Mouse (Mus musculus) cerebellum, adult 8-10 months (tissue): ENCODE measurements at regions not wholly inside any gene's neighbourhood (a gene's known extent, or its start where the extent isn't known, plus 50 kb on each side); places are given as distances from the start of the nearest gene placed in this dataset.

Experiments
- DNase-seq: peaks from one replicate; pipeline ENCODE4 v3.0.0; 2022

DNA sequence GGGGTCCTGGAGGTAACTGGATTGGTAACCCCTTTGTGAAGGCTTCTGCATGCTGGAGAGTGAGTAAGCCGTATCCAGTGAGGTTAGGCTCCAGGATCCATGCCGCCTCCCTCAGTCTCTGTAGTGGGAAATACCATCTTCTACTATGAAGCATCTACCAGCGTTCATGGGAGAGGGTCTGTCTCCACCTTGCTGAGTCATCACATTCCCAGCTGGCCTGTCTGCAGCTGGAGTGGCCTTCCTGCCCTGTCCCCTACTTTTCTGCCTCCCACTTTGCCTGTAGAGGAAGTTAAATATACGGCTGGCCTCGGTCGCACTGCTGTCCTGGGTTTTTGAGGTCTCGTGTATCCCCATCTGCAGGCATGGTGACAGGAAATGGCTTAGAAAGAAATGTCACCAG is 78.0 kb upstream of the Sec14l1 start:
- DNase-seq = no peak

DNA sequence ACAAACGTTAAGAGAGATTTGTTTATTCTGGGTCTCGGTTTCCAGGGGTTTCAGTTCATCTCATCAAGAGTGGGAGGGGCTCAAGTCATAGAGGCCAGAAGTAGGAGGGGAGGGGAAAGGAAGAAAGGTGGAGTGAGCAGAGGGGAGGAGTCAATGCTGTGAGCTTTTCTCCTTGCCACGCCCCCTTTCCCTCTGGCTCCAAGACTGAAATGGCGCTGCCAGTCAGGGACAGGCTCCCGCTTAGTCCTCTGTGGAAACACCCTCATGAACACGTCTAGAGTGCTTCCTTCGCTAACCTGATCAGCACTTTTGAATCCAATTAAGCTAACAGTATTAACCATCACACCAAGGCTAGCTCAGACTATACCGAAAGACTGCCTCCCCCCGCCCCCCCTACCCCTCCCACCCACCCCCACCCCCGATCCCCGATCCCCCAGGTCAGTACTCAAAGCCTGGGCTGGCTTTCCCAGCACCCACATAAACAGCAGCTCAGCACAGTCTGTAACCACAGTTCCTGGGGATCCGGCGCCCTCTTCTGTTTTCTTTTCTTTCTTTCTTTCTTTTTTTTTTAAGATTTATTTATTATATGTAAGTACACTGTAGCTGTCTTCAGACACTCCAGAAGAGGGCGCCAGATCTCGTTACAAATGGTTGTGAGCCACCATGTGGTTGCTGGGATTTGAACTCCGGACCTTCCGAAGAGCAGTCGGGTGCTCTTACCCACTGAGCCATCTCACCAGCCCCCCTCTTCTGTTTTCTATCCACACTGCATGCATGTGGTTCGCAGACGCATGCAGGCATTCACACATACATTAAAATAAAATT is 76.5 kb upstream of the Sec14l1 start:
- DNase-seq = no peak

DNA sequence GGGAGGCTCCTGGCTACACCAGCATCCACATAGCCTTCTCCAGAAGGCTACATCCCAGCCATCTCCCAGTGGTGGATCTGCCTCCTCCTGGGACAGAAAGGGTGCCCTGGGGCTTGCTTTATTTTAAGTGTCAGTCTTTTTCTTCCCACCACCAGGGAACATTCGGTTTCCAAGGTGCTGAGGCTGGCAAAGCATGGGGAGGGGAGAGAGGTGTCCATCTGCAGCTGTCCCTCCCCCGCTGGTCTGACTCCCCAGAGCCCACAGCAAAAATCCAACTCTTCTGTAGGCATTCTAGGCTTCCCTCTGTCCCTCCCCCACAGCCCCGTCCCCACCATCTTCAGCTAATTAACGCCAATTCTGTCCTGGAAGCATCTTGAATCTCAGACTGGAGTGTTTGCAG is 74.1 kb upstream of the Sec14l1 start:
- DNase-seq = no peak

- DNase-seq = no peak
Measured at GRCm38 (mm10) chr11:117042336-117042735, 72.6 kb upstream of the Sec14l1 start.

- DNase-seq = peak; percentile 58
Measured at GRCm38 (mm10) chr11:117043524-117043923, 71.4 kb upstream of the Sec14l1 start.

DNA sequence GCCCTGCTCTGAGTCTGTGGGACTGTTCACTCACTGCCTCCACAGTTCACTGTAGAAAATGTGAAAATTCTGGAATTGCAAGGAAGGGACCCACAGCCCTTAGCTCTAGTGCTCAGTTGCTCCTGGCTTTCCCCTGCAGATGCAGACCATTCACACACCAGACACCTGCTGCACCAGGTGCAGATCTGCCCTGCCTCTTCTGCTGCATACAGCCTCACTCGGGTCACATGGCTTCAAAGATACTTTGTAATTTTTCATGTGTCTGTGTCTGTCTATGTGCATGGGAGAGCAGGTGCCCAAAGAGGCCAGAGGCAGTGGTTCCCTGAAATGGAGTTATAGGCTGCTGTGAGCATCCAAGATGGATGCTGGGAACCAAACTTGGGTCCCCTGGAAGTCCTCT is 70.2 kb upstream of the Sec14l1 start:
- no peak for DNase-seq

- no peak for DNase-seq
Measured at GRCm38 (mm10) chr11:117046636-117047035, 68.3 kb upstream of the Sec14l1 start.

GRCm38 (mm10) chr11:117047172-117047950 is 67.6 kb upstream of the Sec14l1 start:
- no peak for DNase-seq

GRCm38 (mm10) chr11:117048911-117049310 is 66.1 kb upstream of the Sec14l1 start:
- no peak for DNase-seq

DNA sequence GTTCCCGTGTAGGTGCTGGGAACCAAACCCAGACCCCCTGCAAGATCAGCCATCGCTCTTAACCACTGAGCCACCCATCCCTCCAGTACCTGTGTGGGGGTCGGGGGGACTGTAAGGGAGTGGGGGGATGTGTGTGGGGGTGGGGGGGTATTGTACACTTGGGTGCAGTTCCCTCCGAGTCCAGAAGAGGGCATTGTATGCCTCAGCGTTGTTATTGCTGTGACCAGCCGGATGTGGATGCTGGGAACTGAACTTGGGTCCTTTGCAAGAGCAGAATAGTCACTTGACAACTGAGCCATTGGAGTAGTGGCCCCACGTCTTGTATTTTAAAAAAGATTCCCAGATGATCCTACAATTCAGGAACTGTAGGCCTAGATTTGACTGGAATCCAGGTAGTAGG is 64.2 kb upstream of the Sec14l1 start:
- no peak for DNase-seq

DNA sequence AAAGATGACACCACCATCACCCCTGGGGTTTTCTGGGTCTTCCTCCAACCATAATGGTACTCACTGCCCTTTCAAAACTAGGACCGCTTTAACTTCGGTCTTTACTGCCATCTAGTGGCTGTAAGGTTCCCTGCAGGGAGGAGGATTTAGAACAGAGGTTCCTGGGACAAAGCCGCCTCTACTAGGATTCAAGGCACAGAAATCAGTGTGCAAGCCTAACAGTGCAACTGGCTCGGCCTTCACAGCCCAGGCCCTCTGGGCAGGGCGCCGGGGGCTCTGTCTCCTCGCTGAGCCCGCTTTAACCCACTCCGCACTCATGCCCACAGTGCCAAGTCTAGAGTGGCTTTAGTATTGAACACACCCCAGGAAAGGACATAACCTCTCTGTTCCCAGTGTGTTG is 58.0 kb upstream of the Sec14l1 start:
- peak; percentile 77 for DNase-seq

DNA sequence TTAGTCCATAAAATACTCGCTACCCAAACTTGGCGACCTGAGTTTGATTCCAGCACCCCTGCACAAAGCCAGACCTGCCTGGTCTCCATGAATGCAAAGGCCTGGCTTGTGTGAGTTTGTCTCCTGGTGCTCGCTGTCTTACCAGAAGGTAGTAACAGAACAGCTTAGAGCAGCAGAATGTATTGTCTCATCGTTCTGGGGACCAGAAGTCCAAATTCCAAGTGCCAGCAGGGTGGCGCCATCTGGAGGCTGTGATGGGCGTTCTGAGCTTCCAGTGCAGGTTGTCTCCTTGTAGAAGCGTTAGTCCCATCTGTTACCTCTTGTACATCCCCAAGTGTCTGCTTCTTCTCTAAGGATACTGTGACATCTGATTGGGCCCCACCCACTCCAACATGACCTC is 57.5 kb upstream of the Sec14l1 start:
- DNase-seq = peak; percentile 37

DNA sequence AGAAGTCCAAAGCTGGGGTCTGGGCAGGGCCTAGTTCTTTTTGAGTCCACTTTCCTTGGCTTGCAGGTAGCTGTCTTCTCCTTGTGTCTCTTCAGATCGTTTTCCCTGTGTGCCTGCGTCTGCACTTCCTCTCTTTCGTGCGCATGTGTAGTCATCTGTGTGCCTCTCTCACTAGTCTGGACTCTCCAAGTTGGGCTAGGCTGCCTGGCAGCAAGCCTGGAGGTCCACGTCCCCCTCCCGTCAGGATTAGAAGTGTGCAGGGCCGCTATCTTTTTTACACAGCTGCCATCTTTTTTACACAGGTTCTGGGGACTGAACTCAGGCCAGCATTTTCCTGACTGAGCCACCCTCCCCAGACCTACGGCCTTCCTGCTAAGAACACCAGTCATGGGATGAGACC is 55.8 kb upstream of the Sec14l1 start:
- DNase-seq = no peak

- no peak for DNase-seq
Measured at GRCm38 (mm10) chr11:117059981-117060705, 54.8 kb upstream of the Sec14l1 start.

DNA sequence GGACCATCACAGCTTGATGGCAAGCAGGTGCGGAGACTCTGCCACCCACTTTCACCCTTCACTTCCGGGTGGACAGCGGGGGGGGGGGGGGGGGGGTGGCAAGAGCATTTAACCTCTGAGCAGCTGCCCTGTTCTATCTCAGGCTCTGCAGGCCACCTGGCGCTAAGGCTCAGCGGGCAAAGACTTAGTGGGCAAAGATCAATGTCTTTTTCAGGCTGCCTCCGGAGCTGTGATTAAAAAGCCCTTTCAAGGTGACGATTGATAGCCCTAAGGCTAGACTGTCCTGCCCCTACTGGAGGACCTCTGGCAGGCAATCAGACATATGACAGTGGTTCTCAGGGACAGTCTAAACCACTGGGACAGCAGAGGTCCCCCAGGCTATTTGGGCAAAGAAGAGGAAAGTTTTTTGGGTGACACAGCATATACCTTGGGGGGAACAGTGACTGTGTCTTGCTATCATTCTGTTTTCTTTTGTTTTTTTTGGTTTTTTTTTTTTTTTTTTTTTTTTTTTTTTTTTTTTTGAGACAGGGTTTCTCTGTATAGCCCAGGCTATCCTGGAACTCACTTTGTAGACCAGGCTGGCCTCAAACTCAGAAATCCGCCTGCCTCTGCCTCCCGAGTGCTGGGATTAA is 54.1 kb upstream of the Sec14l1 start:
- DNase-seq = no peak

DNA sequence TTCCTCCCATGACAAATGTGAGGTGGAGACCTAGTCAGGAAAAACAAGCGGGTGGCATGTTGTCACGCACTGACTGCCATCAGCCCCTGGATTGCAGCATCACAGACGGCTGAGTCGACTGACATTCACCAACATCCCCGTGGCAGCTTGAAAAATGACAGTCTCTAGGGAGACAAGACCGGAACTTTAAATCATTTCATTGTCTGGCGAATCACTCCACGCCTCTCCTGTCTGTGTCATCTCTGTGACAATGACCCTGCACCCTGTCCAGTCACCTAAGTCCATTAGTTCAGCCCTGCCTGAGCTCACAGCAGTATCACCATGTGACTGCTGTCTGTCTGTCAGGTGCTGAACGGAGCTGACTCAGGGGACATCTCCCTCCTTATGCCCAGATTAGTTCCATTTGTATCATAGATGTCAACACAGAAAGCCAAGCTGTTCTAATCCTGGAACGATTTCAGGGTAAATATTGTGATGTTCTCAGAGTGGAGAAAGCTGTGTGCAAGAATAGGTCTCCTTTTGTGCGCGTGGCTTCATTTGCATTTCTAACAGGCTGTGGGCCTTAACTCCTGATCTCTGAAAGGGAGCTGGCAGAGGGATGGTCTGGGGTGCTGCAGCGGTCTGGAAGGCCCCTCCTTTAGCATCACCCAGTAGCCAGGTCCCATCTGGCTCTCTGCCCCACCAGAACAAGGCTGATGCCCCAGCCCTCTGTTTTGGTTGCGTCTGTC is 52.0 kb upstream of the Sec14l1 start:
- no peak for DNase-seq
